ENCODE assay signal across 7 mouse cellular contexts in genomic region chr10:77165963-77166717, GRCm38 (mm10). TPM values are rescaled to one million over a fixed set of nuclear protein-coding genes. Genes with fewer than 3 reads are reported as not detected.
DNase-seq lines count a peak whose midpoint lies in the region; ATAC-seq and TF ChIP-seq lines count a peak whose summit lies in the region.

TSS of gene Col18a1 (minus strand) at chr10:77166548.

- peak within 1 kb of the TSS; percentile 82 to 86 for H3K4me3 ChIP-seq in ES-E14 (ENCODE audit: insufficient read depth in 1 of 2, low read depth in 1 of 2, low read length in 2 of 2, poor library complexity in 1 of 2, severe bottlenecking in 1 of 2)
- peak within 1 kb of the TSS; percentile 51 for H3K4me3 ChIP-seq in embryonic facial prominence, embryonic 14.5 days (ENCODE audit: low read depth, low read length)
- peak within 1 kb of the TSS; percentile 45 for H3K4me3 ChIP-seq in hindbrain, embryonic 12.5 days
- H3K4me3 ChIP-seq in limb, embryonic 15.5 days, result peak within 1 kb of the TSS; percentile 49
- H3K4me3 ChIP-seq in neural tube, embryonic 11.5 days (ENCODE audit: low read depth, low read length), result peak within 1 kb of the TSS; percentile 66

- H3K9ac ChIP-seq in ES-E14 (ENCODE audit: insufficient read depth, low read depth, low read length, poor library complexity, severe bottlenecking), result peak within 1 kb of the TSS; percentile 82
- H3K9ac ChIP-seq in embryonic facial prominence, embryonic 14.5 days (ENCODE audit: low read depth, low read length), result peak within 1 kb of the TSS; percentile 59
- peak within 1 kb of the TSS; percentile 58 for H3K9ac ChIP-seq in hindbrain, embryonic 12.5 days
- peak within 1 kb of the TSS; percentile 33 for H3K9ac ChIP-seq in limb, embryonic 15.5 days
- peak within 1 kb of the TSS; percentile 73 for H3K9ac ChIP-seq in neural tube, embryonic 11.5 days (ENCODE audit: low read length)

- 1% methylated on average over 35 of the region's 42 CpGs for WGBS in embryonic facial prominence, embryonic 14.5 days
- under 1% methylated on average over 42 of the region's 42 CpGs for WGBS in hindbrain, embryonic 12.5 days
- WGBS in limb, embryonic 15.5 days, result under 1% methylated on average over 42 of the region's 42 CpGs
- 1% methylated on average over 42 of the region's 42 CpGs for WGBS in neural tube, embryonic 11.5 days

- peaks cover 22% of the 10 kb centered on the region for H3K27me3 ChIP-seq in embryonic facial prominence, embryonic 14.5 days (replicated peaks; ENCODE audit: control insufficient read depth, insufficient read depth, low read length)
- peaks cover 22% of the 10 kb centered on the region for H3K27me3 ChIP-seq in hindbrain, embryonic 12.5 days
- peaks cover 26% of the 10 kb centered on the region for H3K27me3 ChIP-seq in limb, embryonic 15.5 days
- no peaks in the 10 kb centered on the region for H3K27me3 ChIP-seq in neural tube, embryonic 11.5 days (ENCODE audit: control insufficient read depth, insufficient read depth, low read length)

- peak within 1 kb of the TSS; percentile 96 for H3K27ac ChIP-seq in ES-E14 (ENCODE audit: insufficient read depth, low read depth, low read length, poor library complexity, severe bottlenecking)
- peak within 1 kb of the TSS; percentile 44; the same call in 1 of the 2 replicates for H3K27ac ChIP-seq in embryonic facial prominence, embryonic 14.5 days (replicated peaks; ENCODE audit: low read depth, low read length)
- peak within 1 kb of the TSS; percentile 49; the same call in 1 of the 2 replicates for H3K27ac ChIP-seq in hindbrain, embryonic 12.5 days
- peak within 1 kb of the TSS; percentile 33 for H3K27ac ChIP-seq in limb, embryonic 15.5 days
- H3K27ac ChIP-seq in neural tube, embryonic 11.5 days (ENCODE audit: low read depth, low read length), result peak within 1 kb of the TSS; percentile 77

- in situ Hi-C loops in ES-E14 (cut with MboI; ENCODE audit: low sequenced_read_pairs in 2 of 2, unreplicated experiment in 2 of 2), result no loop called here

- H3K4me2 ChIP-seq in embryonic facial prominence, embryonic 14.5 days (ENCODE audit: low read depth, low read length), result peak within 1 kb of the TSS; percentile 87
- peak within 1 kb of the TSS; percentile 80 for H3K4me2 ChIP-seq in hindbrain, embryonic 12.5 days (replicated peaks)
- H3K4me2 ChIP-seq in limb, embryonic 15.5 days, result peak within 1 kb of the TSS; percentile 91
- H3K4me2 ChIP-seq in neural tube, embryonic 11.5 days (ENCODE audit: low read depth), result peak within 1 kb of the TSS; percentile 94

- ATAC-seq in embryonic facial prominence, embryonic 14.5 days (ENCODE audit: low read depth), result peak; percentile 79
- peak; percentile 74 for ATAC-seq in hindbrain, embryonic 12.5 days (ENCODE audit: low FRiP score)
- ATAC-seq in limb, embryonic 15.5 days (ENCODE audit: insufficient number of reproducible peaks, low FRiP score, low TSS enrichment, low read depth), result no peak
- ATAC-seq in neural tube, embryonic 11.5 days (ENCODE audit: insufficient read depth, low FRiP score, low TSS enrichment), result peak; percentile 81

- H3K4me1 ChIP-seq in ES-E14 (ENCODE audit: control insufficient read depth in 2 of 2, insufficient read depth in 2 of 2, low read length in 2 of 2, poor library complexity in 1 of 2), result peaks cover 8 to 39% of the 10 kb centered on the region in 2 experiments
- H3K4me1 ChIP-seq in embryonic facial prominence, embryonic 14.5 days (ENCODE audit: control insufficient read depth, insufficient read depth, low read length), result peaks cover 10% of the 10 kb centered on the region; the same call in 1 of the 2 replicates
- H3K4me1 ChIP-seq in hindbrain, embryonic 12.5 days, result peaks cover 39% of the 10 kb centered on the region
- H3K4me1 ChIP-seq in limb, embryonic 15.5 days, result peaks cover 33% of the 10 kb centered on the region
- peaks cover 16% of the 10 kb centered on the region for H3K4me1 ChIP-seq in neural tube, embryonic 11.5 days (ENCODE audit: control insufficient read depth, insufficient read depth, low read length)

- H3K36me3 ChIP-seq in ES-E14 (ENCODE audit: control insufficient read depth, insufficient read depth, low read length, poor library complexity, severe bottlenecking), result peaks cover 9% of the 10 kb centered on the region; the same call in 1 of the 2 replicates
- no peaks in the 10 kb centered on the region for H3K36me3 ChIP-seq in embryonic facial prominence, embryonic 14.5 days (ENCODE audit: control insufficient read depth, insufficient read depth, low read length)
- H3K36me3 ChIP-seq in hindbrain, embryonic 12.5 days, result no peaks in the 10 kb centered on the region
- H3K36me3 ChIP-seq in limb, embryonic 15.5 days, result no peaks in the 10 kb centered on the region
- H3K36me3 ChIP-seq in neural tube, embryonic 11.5 days (ENCODE audit: control insufficient read depth, insufficient read depth, low read length), result no peaks in the 10 kb centered on the region

- peak; percentile 93 for DNase-seq in 3134 (ENCODE audit: extremely low read depth, insufficient read length, low spot score)
- peak; percentile 66 for DNase-seq in ES-E14 (ENCODE audit: low read depth, low spot score)
- peak; percentile 72 for DNase-seq in embryonic facial prominence, embryonic 14.5 days (ENCODE audit: low spot score)
- DNase-seq in neural tube, embryonic 11.5 days (ENCODE audit: low spot score), result peak; percentile 82
- no peak for DNase-seq in right cerebral cortex, postnatal 10 days (ENCODE audit: low spot score in 2 of 2)

- no peaks in the 10 kb centered on the region for H3K9me3 ChIP-seq in ES-E14 (ENCODE audit: control insufficient read depth, insufficient read depth, low read depth, low read length)
- no peaks in the 10 kb centered on the region for H3K9me3 ChIP-seq in embryonic facial prominence, embryonic 14.5 days (ENCODE audit: control insufficient read depth, low read length)
- no peaks in the 10 kb centered on the region for H3K9me3 ChIP-seq in hindbrain, embryonic 12.5 days (replicated peaks)
- H3K9me3 ChIP-seq in limb, embryonic 15.5 days, result no peaks in the 10 kb centered on the region
- H3K9me3 ChIP-seq in neural tube, embryonic 11.5 days (ENCODE audit: control insufficient read depth, low read length), result no peaks in the 10 kb centered on the region

TF ChIP-seq in ES-E14, 5 proteins besides CTCF, POLR2A, EP300 and RAD21:
- no peak for TF ChIP-seq MAFK (IDR thresholded peaks at IDR 0.05; ENCODE audit: insufficient read depth, low read depth, low read length)

RNA-seq across cellular contexts. Expression of gene Col18a1, which starts in this region (rescaled TPM):
- 414 and 791 TPM in 2 replicates for total RNA-seq in ES-E14 (2012; rRNA removed)
- 77.8 and 94.5 TPM in 2 replicates for polyA plus RNA-seq in embryonic facial prominence, embryonic 14.5 days (2014; fragmentation: Nextera tagmentation; extraction: Ambion mirVana)
- polyA plus RNA-seq in hindbrain, embryonic 12.5 days (2016; fragmentation: Nextera tagmentation; extraction: Ambion mirVana), result 103 and 109 TPM in 2 replicates
- 93.5 and 100.0 TPM in 2 replicates for polyA plus RNA-seq in limb, embryonic 15.5 days (2015; fragmentation: Nextera tagmentation; extraction: Ambion mirVana)
- 80.1 and 83.2 TPM in 2 replicates for polyA plus RNA-seq in neural tube, embryonic 11.5 days (2014; fragmentation: Nextera tagmentation; extraction: Ambion mirVana)

Comparison
In these comparisons a context has a peak if more than half of its experiments do, and no peak if none do; other contexts are left out.
1. DNase-seq: peak in 3134 (single experiment), ES-E14 (single experiment), embryonic facial prominence, embryonic 14.5 days (single experiment) and neural tube, embryonic 11.5 days (single experiment); none in right cerebral cortex, postnatal 10 days (0 of 2).
2. H3K27ac ChIP-seq: peak in every context shown above with its lines; median percentile 96 in ES-E14; 77 in neural tube, embryonic 11.5 days; 49 in hindbrain, embryonic 12.5 days; 44 in embryonic facial prominence, embryonic 14.5 days; 33 in limb, embryonic 15.5 days.
3. Peak in every context shown above with its lines, with median percentiles within 50 percentile points of each other: H3K4me3 ChIP-seq, H3K9ac ChIP-seq and H3K4me2 ChIP-seq.